Mouse (Mus musculus) myocyte (in vitro differentiated cells): ENCODE results near the gene Crygc.

Experiments used
- POLR2A ChIP-seq: IDR thresholded peaks from one replicate; pipeline ENCODE4 v1.6.1; 2011; ENCODE audit warnings: low read depth, mild to moderate bottlenecking, control low read depth, moderate library complexity; ENCODE audit not compliant: insufficient read length
- POLR2AphosphoS2 ChIP-seq: IDR thresholded peaks from one replicate; pipeline ENCODE4 v1.6.1; 2011; ENCODE audit warnings: low read depth, control low read depth; ENCODE audit not compliant: insufficient read length

GRCm38 (mm10) chr1:65109196-65109595, 35.7 kb upstream of the Crygc start:
- TF ChIP-seq POLR2A (no peak), POLR2AphosphoS2 (no peak)
